Mouse (Mus musculus) lung, embryonic 14.5 days (tissue): ENCODE measurements at regions not wholly inside any gene's neighbourhood (a gene's known extent, or its start where the extent isn't known, plus 50 kb on each side); places are given as distances from the start of the nearest gene placed in this dataset.
"Not testable (repeated sequence)": the region's sequence is repeated elsewhere in the genome, so short reads cannot be mapped to it uniquely, and the experiment has no call there.

Experiments
- ATAC-seq: fragments of 200-750 bp; cut with Nextera tagmentation; 2 replicates; pipeline ENCODE4 v1.8.0; 2017; ENCODE audit warnings: mild to moderate bottlenecking, moderate TSS enrichment, moderate library complexity; ENCODE audit not compliant: insufficient read depth
- DNase-seq: peaks from one replicate; pipeline ENCODE4 v3.0.0-alpha.2; 2015
- H3K27ac ChIP-seq: fragments of 300-500 bp; sonication (generic); 2 replicates; pipeline ENCODE4 v1.5.1; 2014; ENCODE audit warnings: low read depth, mild to moderate bottlenecking, moderate library complexity
- H3K27me3 ChIP-seq: fragments of 300-500 bp; sonication (generic); 2 replicates; pipeline ENCODE4 v1.6.1; 2014; ENCODE audit warnings: low read length, control low read depth; ENCODE audit not compliant: insufficient read depth
- H3K36me3 ChIP-seq: fragments of 300-500 bp; sonication (generic); 2 replicates; pipeline ENCODE4 v1.6.1; 2014; ENCODE audit warnings: control low read depth; ENCODE audit not compliant: insufficient read depth
- H3K4me1 ChIP-seq: fragments of 300-500 bp; sonication (generic); 2 replicates; pipeline ENCODE4 v1.6.1; 2014; ENCODE audit warnings: antibody characterized with exemption, control low read depth; ENCODE audit not compliant: insufficient read depth
- H3K4me2 ChIP-seq: fragments of 300-500 bp; sonication (generic); 2 replicates; pipeline ENCODE4 v1.6.1; 2014; ENCODE audit warnings: mild to moderate bottlenecking
- H3K4me3 ChIP-seq: fragments of 300-500 bp; sonication (generic); 2 replicates; pipeline ENCODE4 v1.5.1; 2014; ENCODE audit warnings: low read depth, low read length
- H3K9ac ChIP-seq: fragments of 300-500 bp; sonication (generic); 2 replicates; pipeline ENCODE4 v1.6.1; 2014
- H3K9me3 ChIP-seq: fragments of 300-500 bp; sonication (generic); 2 replicates; pipeline ENCODE4 v1.6.1; 2016; ENCODE audit warnings: low read depth, low read length, control low read depth
- CTCF ChIP-seq: IDR thresholded peaks from 2 replicates; pipeline ENCODE4 v1.5.1; 2016; ENCODE audit warnings: antibody characterized with exemption, low read depth
- WGBS: fragments of 180-500 bp; shearing (Covaris S2); extraction: QIAGEN DNeasy Blood & Tissue Kit; methylation state at CpG from one replicate; pipeline ENCODE4 v1.1.7; 2014; 5-methylcytosine and 5-hydroxymethylcytosine counted together

GRCm38 (mm10) chr7:61615156-61615555, 731.2 kb upstream of the Ndn start:
- no peak overlapping the region for H3K4me2 ChIP-seq
- no peaks in the 10 kb centered on the region for H3K4me1 ChIP-seq
- H3K4me3 ChIP-seq: no peak overlapping the region
- no peak for TF ChIP-seq CTCF
- no peak overlapping the region for H3K27ac ChIP-seq
- H3K9ac ChIP-seq: no peak overlapping the region
- ATAC-seq: no peak
- no peak for DNase-seq
- H3K36me3 ChIP-seq: no peaks in the 10 kb centered on the region
- no peaks in the 10 kb centered on the region for H3K27me3 ChIP-seq
- H3K9me3 ChIP-seq: no peaks in the 10 kb centered on the region

DNA sequence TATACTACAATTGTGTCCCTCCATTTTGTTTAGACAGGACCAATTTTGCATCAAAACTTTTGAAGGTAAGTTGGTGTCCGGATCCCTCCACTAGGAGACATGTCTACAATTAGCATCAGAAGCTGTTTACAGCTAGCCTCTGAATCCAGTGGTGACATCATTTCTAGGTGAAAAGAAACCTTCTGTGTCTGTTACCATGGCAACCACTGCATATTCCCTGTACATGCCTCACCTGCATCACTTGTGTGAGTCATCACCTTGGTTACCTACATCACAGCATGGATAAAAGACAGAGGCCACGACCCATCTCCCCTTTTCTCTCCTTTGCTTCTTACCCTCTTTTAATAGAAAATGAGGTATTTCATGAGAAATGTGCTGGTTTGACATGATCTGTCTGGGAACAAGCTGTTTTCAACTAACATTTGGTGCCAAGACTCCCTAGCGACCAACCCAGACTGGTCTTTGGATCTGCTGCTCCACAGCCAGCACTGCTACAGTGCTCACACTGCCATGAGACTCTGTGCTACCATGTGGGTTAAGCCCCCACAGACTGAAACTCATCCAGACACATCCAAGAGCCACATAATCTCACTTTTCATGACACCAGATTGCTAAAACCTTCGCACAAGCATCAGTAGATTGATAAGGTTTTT, 701.4 kb upstream of the Ndn start:
- no peak for TF ChIP-seq CTCF
- no peak for ATAC-seq
- Histone ChIP-seq H3K36me3 (no peaks in the 10 kb centered on the region), H3K9me3 (no peaks in the 10 kb centered on the region), H3K27me3 (no peaks in the 10 kb centered on the region), H3K9ac (no peak overlapping the region), H3K4me1 (no peaks in the 10 kb centered on the region), H3K4me2 (no peak overlapping the region), H3K4me3 (no peak overlapping the region), H3K27ac (no peak overlapping the region)
- DNase-seq: no peak
- WGBS: 68% methylated on average over 4 of the region's 4 CpGs

DNA sequence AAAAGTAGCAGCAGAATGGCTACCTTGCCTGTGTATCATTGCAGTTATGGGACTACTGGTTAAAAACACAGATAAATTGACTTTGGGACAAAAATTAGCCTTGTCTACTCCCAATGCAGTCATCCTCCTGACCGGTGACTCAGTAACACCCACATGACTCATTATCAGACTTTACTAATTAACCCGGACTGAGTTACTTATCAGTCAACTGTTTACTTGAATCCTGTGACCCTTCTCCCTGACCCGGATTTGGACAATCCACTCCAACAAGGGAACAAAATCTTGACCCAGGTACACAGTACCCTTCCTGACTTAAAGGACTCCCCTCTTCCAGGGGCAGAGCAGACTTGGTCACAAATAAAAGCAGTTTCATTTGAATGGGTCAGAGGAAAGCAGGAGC, 688.3 kb upstream of the Ndn start:
- H3K36me3 ChIP-seq: no peaks in the 10 kb centered on the region

GRCm38 (mm10) chr7:61683080-61683479, 663.3 kb upstream of the Ndn start:
- H3K4me3 ChIP-seq: no peak overlapping the region
- DNase-seq (peak; percentile 23), ATAC-seq (no peak)
- H3K36me3 ChIP-seq: no peaks in the 10 kb centered on the region
- no peak for TF ChIP-seq CTCF
- 48% methylated on average over 1 of the region's 1 CpGs for WGBS
- no peaks in the 10 kb centered on the region for H3K9me3 ChIP-seq
- no peaks in the 10 kb centered on the region for H3K4me1 ChIP-seq
- no peak overlapping the region for H3K27ac ChIP-seq
- no peak overlapping the region for H3K9ac ChIP-seq
- H3K27me3 ChIP-seq: no peaks in the 10 kb centered on the region
- H3K4me2 ChIP-seq: no peak overlapping the region

More for the DNA sequence above, 688.3 kb upstream of the Ndn start:
- H3K4me2 ChIP-seq: no peak overlapping the region
- no peak for ATAC-seq
- no peak overlapping the region for H3K9ac ChIP-seq
- no peaks in the 10 kb centered on the region for H3K4me1 ChIP-seq
- no peak overlapping the region for H3K27ac ChIP-seq
- WGBS: 69% methylated on average over 3 of the region's 3 CpGs
- H3K27me3 ChIP-seq: no peaks in the 10 kb centered on the region
- H3K9me3 ChIP-seq: peaks cover 5% of the 10 kb centered on the region; the same call in 1 of the 2 replicates
- no peak for DNase-seq
- no peak overlapping the region for H3K4me3 ChIP-seq
- TF ChIP-seq CTCF: no peak

GRCm38 (mm10) chr7:61685052-61685655, 661.2 kb upstream of the Ndn start:
- Histone ChIP-seq H3K4me3 (no peak overlapping the region), H3K36me3 (no peaks in the 10 kb centered on the region), H3K27ac (no peak overlapping the region), H3K9ac (no peak overlapping the region), H3K9me3 (no peaks in the 10 kb centered on the region), H3K4me2 (no peak overlapping the region), H3K27me3 (no peaks in the 10 kb centered on the region), H3K4me1 (no peaks in the 10 kb centered on the region)
- 49% methylated on average over 5 of the region's 5 CpGs for WGBS
- no peak for TF ChIP-seq CTCF
- ATAC-seq (peak; percentile 86; the same call in 1 of the 2 replicates), DNase-seq (peak; percentile 68)

GRCm38 (mm10) chr7:61726149-61726548, 620.2 kb upstream of the Ndn start:
- no peaks in the 10 kb centered on the region for H3K9me3 ChIP-seq
- H3K4me3 ChIP-seq: no peak overlapping the region
- no peaks in the 10 kb centered on the region for H3K4me1 ChIP-seq
- no peak overlapping the region for H3K9ac ChIP-seq
- ATAC-seq: no peak
- no peak for TF ChIP-seq CTCF
- H3K27me3 ChIP-seq: no peaks in the 10 kb centered on the region
- no peaks in the 10 kb centered on the region for H3K36me3 ChIP-seq
- H3K27ac ChIP-seq: no peak overlapping the region
- no peak overlapping the region for H3K4me2 ChIP-seq
- DNase-seq: no peak

DNA sequence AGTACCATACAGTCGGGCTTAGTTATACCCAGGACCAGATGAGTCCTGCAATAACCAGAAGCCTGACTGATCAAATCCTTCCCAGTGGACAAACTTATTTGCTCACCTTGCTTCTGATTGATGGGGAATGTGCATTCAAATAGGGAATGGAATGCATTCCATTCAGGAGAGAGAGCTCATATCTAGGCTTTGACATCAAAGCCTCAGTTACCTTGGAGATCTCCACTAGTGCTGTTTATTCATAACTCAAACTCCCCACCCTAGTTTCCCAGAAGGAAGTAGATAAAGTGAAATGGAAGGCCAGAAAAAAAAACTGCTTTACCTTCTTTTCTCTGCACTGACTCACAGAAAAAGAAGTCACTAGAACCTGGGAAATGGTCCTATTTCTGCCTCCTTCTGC, 608.9 kb upstream of the Ndn start:
- no peaks in the 10 kb centered on the region for H3K4me1 ChIP-seq
- H3K27ac ChIP-seq: no peak overlapping the region
- no peak overlapping the region for H3K9ac ChIP-seq
- 59% methylated on average over 1 of the region's 1 CpGs for WGBS
- no peaks in the 10 kb centered on the region for H3K36me3 ChIP-seq
- no peak for TF ChIP-seq CTCF
- DNase-seq: peak; percentile 21
- H3K4me3 ChIP-seq: no peak overlapping the region
- peak; percentile 38; the same call in 1 of the 2 replicates for ATAC-seq
- H3K27me3 ChIP-seq: no peaks in the 10 kb centered on the region
- H3K4me2 ChIP-seq: no peak overlapping the region
- no peaks in the 10 kb centered on the region for H3K9me3 ChIP-seq

DNA sequence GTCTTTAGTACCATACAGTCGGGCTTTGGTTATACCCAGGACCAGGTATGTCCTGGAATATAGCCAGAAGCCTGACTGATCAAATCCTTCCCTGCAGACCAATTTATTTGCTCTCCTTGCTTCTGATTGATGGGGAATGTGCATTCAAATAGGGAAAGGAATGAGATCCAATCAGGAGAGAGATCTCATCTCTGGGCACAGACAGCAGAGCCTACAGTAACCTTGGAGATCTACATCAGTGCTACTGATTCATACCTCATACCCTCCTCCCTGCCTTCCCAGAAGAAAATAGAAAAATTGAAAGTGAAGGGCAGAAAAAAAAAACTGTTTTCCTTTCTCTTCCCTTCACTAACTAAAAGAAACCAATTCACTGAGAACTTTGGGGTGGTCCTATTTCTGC, 607.0 kb upstream of the Ndn start:
- not testable (repeated sequence) for ATAC-seq, H3K27ac ChIP-seq, H3K9me3 ChIP-seq, H3K27me3 ChIP-seq, H3K9ac ChIP-seq, DNase-seq, H3K4me2 ChIP-seq, H3K4me3 ChIP-seq, H3K4me1 ChIP-seq, H3K36me3 ChIP-seq
- no CpG with 5 or more reads among the region's 1 CpGs for WGBS
